Comparison of ENCODE assay signal across 21 mouse cellular contexts in genomic region chr10:117649292-117650041, GRCm38 (mm10). TPM values are rescaled to one million over a fixed set of nuclear protein-coding genes. Genes with fewer than 3 reads are reported as not detected.
DNase-seq lines count a peak whose midpoint lies in the region; ATAC-seq and TF ChIP-seq lines count a peak whose summit lies in the region.
"Had no signal": no experiment of that assay in that cellular context is flagged by ENCODE, and none has a peak within 500 bp of the region (broad histone marks: within the 10 kb centered on the region; RNA-seq: fewer than 3 reads in every experiment).

No protein-coding gene starts in this region.

- no peak overlapping the region for H3K27ac ChIP-seq in kidney, embryonic 15.5 days
- peak overlapping the region; percentile 48 for H3K27ac ChIP-seq in lung, postnatal 0 days (ENCODE audit: low read length)
- no peak overlapping the region for H3K27ac ChIP-seq in forebrain, embryonic 16.5 days (ENCODE audit: low read length)
- no peak overlapping the region for H3K27ac ChIP-seq in midbrain, postnatal 0 days (ENCODE audit: low read depth, low read length)
- H3K27ac ChIP-seq: embryonic facial prominence, embryonic 15.5 days; forebrain, embryonic 10.5 days; heart, embryonic 13.5 days had no signal

- H3K4me1 ChIP-seq in kidney, embryonic 15.5 days = peaks cover 12% of the 10 kb centered on the region
- H3K4me1 ChIP-seq in lung, postnatal 0 days (ENCODE audit: insufficient read depth, low read depth, low read length) = no peaks in the 10 kb centered on the region
- peaks cover 10% of the 10 kb centered on the region for H3K4me1 ChIP-seq in forebrain, embryonic 16.5 days (replicated peaks; ENCODE audit: control insufficient read depth, insufficient read depth, low read length)
- H3K4me1 ChIP-seq in midbrain, postnatal 0 days (ENCODE audit: insufficient read depth, low read length) = no peaks in the 10 kb centered on the region
- H3K4me1 ChIP-seq: heart, embryonic 13.5 days had no signal

- H3K4me2 ChIP-seq in kidney, embryonic 15.5 days = no peak overlapping the region
- H3K4me2 ChIP-seq in lung, postnatal 0 days (replicated peaks; ENCODE audit: low read depth, low read length) = no peak overlapping the region
- no peak overlapping the region for H3K4me2 ChIP-seq in forebrain, embryonic 16.5 days (ENCODE audit: low read length)
- H3K4me2 ChIP-seq in midbrain, postnatal 0 days (ENCODE audit: low read depth, low read length, poor library complexity, severe bottlenecking) = no peak overlapping the region
- H3K4me2 ChIP-seq: embryonic facial prominence, embryonic 15.5 days; heart, embryonic 13.5 days had no signal

- TF ChIP-seq CTCF in lung, postnatal 0 days (IDR thresholded peaks at IDR 0.05) = no peak
- TF ChIP-seq CTCF in midbrain, postnatal 0 days (IDR thresholded peaks at IDR 0.05) = no peak

- no peak; the same call in 1 of the 2 replicates for TF ChIP-seq EP300 in lung, postnatal 0 days (IDR thresholded peaks at IDR 0.05)

- H3K9me3 ChIP-seq in kidney, embryonic 15.5 days (replicated peaks) = no peaks in the 10 kb centered on the region
- no peaks in the 10 kb centered on the region for H3K9me3 ChIP-seq in lung, postnatal 0 days (ENCODE audit: low read length)
- H3K9me3 ChIP-seq in forebrain, embryonic 16.5 days (ENCODE audit: control insufficient read depth, low read length) = no peaks in the 10 kb centered on the region
- no peaks in the 10 kb centered on the region for H3K9me3 ChIP-seq in midbrain, postnatal 0 days (ENCODE audit: low read length)
- H3K9me3 ChIP-seq: embryonic facial prominence, embryonic 15.5 days; forebrain, embryonic 10.5 days; heart, embryonic 13.5 days had no signal

- 86% methylated on average over 11 of the region's 11 CpGs for WGBS in kidney, embryonic 15.5 days
- WGBS in lung, postnatal 0 days = 74% methylated on average over 11 of the region's 11 CpGs
- WGBS in forebrain, embryonic 16.5 days = 90% methylated on average over 11 of the region's 11 CpGs
- WGBS in midbrain, postnatal 0 days = 91% methylated on average over 11 of the region's 11 CpGs

- ATAC-seq in kidney, embryonic 15.5 days (replicated peaks; ENCODE audit: low FRiP score) = no peak
- ATAC-seq in lung, postnatal 0 days = peak; percentile 93
- no peak for ATAC-seq in forebrain, embryonic 16.5 days
- no peak for ATAC-seq in midbrain, postnatal 0 days (ENCODE audit: low FRiP score)
- ATAC-seq: forebrain, embryonic 14.5 days had no signal

- H3K4me3 ChIP-seq in kidney, embryonic 15.5 days (replicated peaks) = no peak overlapping the region
- H3K4me3 ChIP-seq in lung, postnatal 0 days (ENCODE audit: low read depth, low read length) = no peak overlapping the region
- H3K4me3 ChIP-seq in forebrain, embryonic 16.5 days (replicated peaks; ENCODE audit: low read length) = no peak overlapping the region
- H3K4me3 ChIP-seq in midbrain, postnatal 0 days (ENCODE audit: low read depth, low read length) = no peak overlapping the region
- H3K4me3 ChIP-seq: embryonic facial prominence, embryonic 15.5 days; erythroblast, embryonic 14.5 days; forebrain, embryonic 10.5 days; heart, embryonic 13.5 days had no signal

- H3K36me3 ChIP-seq in kidney, embryonic 15.5 days = no peaks in the 10 kb centered on the region
- no peaks in the 10 kb centered on the region for H3K36me3 ChIP-seq in lung, postnatal 0 days (ENCODE audit: insufficient read depth, low read length)
- no peaks in the 10 kb centered on the region for H3K36me3 ChIP-seq in forebrain, embryonic 16.5 days (ENCODE audit: control insufficient read depth, insufficient read depth)
- H3K36me3 ChIP-seq in midbrain, postnatal 0 days (ENCODE audit: insufficient read depth, low read length) = no peaks in the 10 kb centered on the region
- H3K36me3 ChIP-seq: embryonic facial prominence, embryonic 15.5 days; forebrain, embryonic 10.5 days; heart, embryonic 13.5 days had no signal

- no peak overlapping the region for H3K9ac ChIP-seq in kidney, embryonic 15.5 days
- H3K9ac ChIP-seq in lung, postnatal 0 days (replicated peaks; ENCODE audit: low read depth) = no peak overlapping the region
- no peak overlapping the region for H3K9ac ChIP-seq in forebrain, embryonic 16.5 days (replicated peaks; ENCODE audit: low read depth, low read length)
- H3K9ac ChIP-seq in midbrain, postnatal 0 days (replicated peaks; ENCODE audit: low read length, poor library complexity, severe bottlenecking) = no peak overlapping the region
- H3K9ac ChIP-seq: embryonic facial prominence, embryonic 15.5 days; heart, embryonic 13.5 days had no signal

- H3K27me3 ChIP-seq in kidney, embryonic 15.5 days = no peaks in the 10 kb centered on the region
- no peaks in the 10 kb centered on the region for H3K27me3 ChIP-seq in lung, postnatal 0 days (replicated peaks; ENCODE audit: insufficient read depth, low read length)
- no peaks in the 10 kb centered on the region for H3K27me3 ChIP-seq in forebrain, embryonic 16.5 days (replicated peaks; ENCODE audit: control insufficient read depth, insufficient read depth, low read length)
- no peaks in the 10 kb centered on the region for H3K27me3 ChIP-seq in midbrain, postnatal 0 days (ENCODE audit: insufficient read depth, low read length)
- H3K27me3 ChIP-seq: embryonic facial prominence, embryonic 15.5 days; heart, embryonic 13.5 days had no signal

- DNase-seq in kidney, postnatal 25 days = peak; percentile 28 to 66
- peak; percentile 94 for DNase-seq in adipocyte (ENCODE audit: low spot score)
- DNase-seq in lung, postnatal 0 days (ENCODE audit: low spot score) = peak; percentile 91
- peak; percentile 92 for DNase-seq in lung, postnatal 36 days
- no peak for DNase-seq in right cerebral cortex, adult 18-20 months
- DNase-seq in midbrain, postnatal 0 days (ENCODE audit: low spot score) = no peak
- DNase-seq: adrenal gland, adult 8-10 months; adrenal gland, postnatal 36 days; cerebellum, adult 2 months; cerebellum, postnatal 14 days; embryo, embryonic 11 days; gastrocnemius, postnatal 36 days; heart, adult 11 months; heart, postnatal 36 days had no signal

RNA-seq across cellular contexts. Expression of gene Cpm, which starts 20.2 kb away (rescaled TPM):
- polyA plus RNA-seq in kidney, embryonic 15.5 days (2015; fragmentation: Nextera tagmentation; extraction: Ambion mirVana) = 31.3 and 31.5 TPM in 2 replicates
- polyA plus RNA-seq in lung, postnatal 0 days (2015; fragmentation: Nextera tagmentation; extraction: Ambion mirVana) = 215 and 250 TPM in 2 replicates
- 4.5 and 4.6 TPM in 2 replicates for polyA plus RNA-seq in forebrain, embryonic 16.5 days (2015; fragmentation: Nextera tagmentation; extraction: Ambion mirVana)
- total RNA-seq in midbrain, postnatal 0 days (2014; rRNA removed) = 3.9 TPM in 2 replicates
- polyA plus RNA-seq in midbrain, postnatal 0 days (2015; fragmentation: Nextera tagmentation; extraction: Ambion mirVana) = 4.8 and 7.9 TPM in 2 replicates
- polyA plus RNA-seq: erythroblast, embryonic 14.5 days had no signal

Comparison
In these comparisons a context has a peak if more than half of its experiments do, and no peak if none do; other contexts are left out.
1. DNase-seq: peak in kidney, postnatal 25 days (2 of 2), adipocyte (single experiment), lung, postnatal 0 days (single experiment) and lung, postnatal 36 days (single experiment); none in right cerebral cortex, adult 18-20 months (single experiment) and midbrain, postnatal 0 days (single experiment).